Mouse (Mus musculus) kidney, adult 2 months (tissue): Measurements from ENCODE around the gene Shb.

Experiments used
- CTCF ChIP-seq: fragments of 200-500 bp; conservative IDR thresholded peaks from 2 replicates; pipeline ENCODE4 v1.5.1; 2011; ENCODE audit warnings: low read depth, mild to moderate bottlenecking, control low read depth, low read length, moderate library complexity, mixed read lengths; ENCODE audit not compliant: insufficient read depth, insufficient read length
- POLR2A ChIP-seq: fragments of 200-500 bp; IDR thresholded peaks from one replicate; pipeline ENCODE4 v1.6.1; 2011; ENCODE audit warnings: low read depth, low read length, control low read depth

DNA sequence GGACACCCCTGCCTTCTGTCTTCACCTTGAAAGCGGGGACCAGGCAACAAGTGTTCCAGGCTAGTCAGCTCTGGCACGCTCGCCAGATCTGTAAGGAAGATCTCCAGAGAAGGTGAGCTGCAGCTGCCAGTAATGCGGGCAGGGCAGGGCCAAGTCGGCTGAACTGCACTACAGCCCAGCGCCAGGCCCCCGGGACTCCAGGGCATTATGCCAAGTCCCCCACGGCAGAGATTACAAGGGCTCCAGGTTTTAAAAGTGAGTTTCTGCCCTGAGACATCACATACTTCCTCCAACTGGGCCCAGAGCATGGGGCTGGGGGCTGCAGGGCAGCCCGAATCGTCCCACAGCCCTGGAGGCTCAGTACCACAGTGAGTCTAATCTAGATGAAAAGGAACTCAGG lies 52.8 kb downstream of the Shb start:
- no peak for TF ChIP-seq POLR2A
- TF ChIP-seq CTCF = no peak
